Mouse (Mus musculus) embryonic fibroblast, embryonic 13.5 days (primary cell): ENCODE measurements around the gene Cyp11a1.

Experiments used
- CTCF ChIP-seq: IDR thresholded peaks from 2 replicates; pipeline ENCODE4 v1.5.1; 2011; ENCODE audit warnings: mild to moderate bottlenecking, control low read depth, low read length, moderate library complexity, borderline replicate concordance; ENCODE audit not compliant: insufficient read depth
- POLR2A ChIP-seq: IDR thresholded peaks from 2 replicates; pipeline ENCODE4 v1.6.1; 2011; ENCODE audit warnings: low read depth, mild to moderate bottlenecking, control low read depth, low read length, moderate library complexity

DNA sequence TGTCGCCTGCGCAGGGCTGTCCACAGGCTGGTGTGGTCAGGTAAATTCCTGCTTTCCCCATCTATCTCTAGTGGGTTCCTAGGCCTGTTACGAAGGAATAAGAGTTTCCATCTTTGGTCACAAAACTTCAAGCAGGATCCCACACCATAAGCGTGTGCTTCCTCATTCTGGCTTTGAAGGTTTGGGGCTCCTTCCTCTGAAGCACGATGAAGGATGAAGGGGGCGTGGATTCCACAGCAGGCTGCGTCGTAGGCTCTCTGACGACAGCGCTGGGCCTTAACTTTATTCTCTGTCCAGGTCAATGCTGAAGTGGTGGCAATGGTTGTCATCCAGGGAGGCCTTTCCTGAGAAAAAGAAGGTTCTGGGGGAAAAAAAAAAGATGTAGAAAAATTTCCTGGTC, 25.6 kb upstream of the Cyp11a1 start:
- TF ChIP-seq POLR2A (no peak), CTCF (no peak)
